Mouse (Mus musculus) thymus, postnatal 36 days (tissue): ENCODE measurements at regions not wholly inside any gene's neighbourhood (a gene's known extent, or its start where the extent isn't known, plus 50 kb on each side); places are given as distances from the start of the nearest gene placed in this dataset.
"Not testable (repeated sequence)": the region's sequence is repeated elsewhere in the genome, so short reads cannot be mapped to it uniquely, and the experiment has no call there.

Experiments
- DNase-seq, 2 experiments: peaks; one replicate each; pipeline ENCODE4 v3.0.0; 2022; ENCODE audit warnings: mixed read lengths in 2 of 2

DNA sequence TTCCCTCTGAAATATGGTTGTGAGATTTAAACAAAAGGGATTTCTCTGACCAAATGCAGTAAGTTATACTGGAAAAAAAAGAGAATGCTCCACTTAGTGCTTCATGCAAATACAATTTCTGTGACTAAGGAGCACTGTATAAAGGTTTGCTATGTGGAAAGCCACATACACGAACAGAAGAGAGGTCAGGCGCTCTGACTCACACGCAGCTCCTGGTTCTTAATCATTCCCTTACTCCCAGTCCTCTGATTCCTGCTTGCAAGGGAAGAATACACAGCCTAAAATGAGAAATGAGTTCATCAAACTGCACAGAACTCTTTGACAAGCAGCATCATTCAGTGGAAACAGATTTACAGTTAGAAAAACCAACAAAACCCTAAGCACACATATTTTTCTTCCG, 406.8 kb downstream of the Gja1 start:
- DNase-seq = no peak

DNA sequence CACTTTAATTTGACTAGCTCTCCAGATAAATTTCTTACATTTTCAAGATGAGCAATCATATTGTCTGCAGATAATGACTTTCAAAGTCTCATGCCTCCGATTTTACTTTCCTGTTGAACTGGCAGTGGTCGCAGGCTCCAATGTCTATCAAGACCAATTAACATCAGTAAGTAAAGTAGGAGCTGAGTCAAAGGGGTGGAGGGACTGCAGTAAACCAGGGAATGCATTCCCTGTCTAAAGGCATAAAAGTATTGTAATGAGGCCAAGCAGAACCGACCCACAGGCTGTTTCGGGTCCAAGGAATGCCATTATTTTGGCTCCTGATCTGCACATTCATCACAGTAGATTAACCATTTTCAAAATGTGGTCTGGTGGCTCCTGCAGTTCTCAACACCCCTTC, 411.0 kb downstream of the Gja1 start:
- no peak for DNase-seq

DNA sequence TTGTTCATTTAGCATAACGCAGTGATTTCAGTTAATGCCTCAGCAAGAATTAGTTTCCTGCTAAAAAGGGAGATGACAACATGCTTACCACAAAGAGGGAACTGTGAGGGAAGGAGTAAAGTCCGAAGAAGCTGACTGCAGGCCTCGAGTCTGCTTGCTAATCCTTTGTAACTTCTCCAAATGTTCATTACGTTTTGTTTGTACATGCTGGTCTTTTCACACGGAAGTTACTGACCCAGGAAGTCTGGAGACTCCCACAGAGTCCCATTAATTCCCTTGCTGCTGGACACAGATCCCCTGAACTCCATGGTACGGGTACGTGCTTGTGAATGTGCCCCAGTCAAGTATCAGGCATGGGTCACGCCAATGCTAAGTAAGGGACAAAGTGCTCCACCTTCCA, 415.9 kb downstream of the Gja1 start:
- DNase-seq = no peak

DNA sequence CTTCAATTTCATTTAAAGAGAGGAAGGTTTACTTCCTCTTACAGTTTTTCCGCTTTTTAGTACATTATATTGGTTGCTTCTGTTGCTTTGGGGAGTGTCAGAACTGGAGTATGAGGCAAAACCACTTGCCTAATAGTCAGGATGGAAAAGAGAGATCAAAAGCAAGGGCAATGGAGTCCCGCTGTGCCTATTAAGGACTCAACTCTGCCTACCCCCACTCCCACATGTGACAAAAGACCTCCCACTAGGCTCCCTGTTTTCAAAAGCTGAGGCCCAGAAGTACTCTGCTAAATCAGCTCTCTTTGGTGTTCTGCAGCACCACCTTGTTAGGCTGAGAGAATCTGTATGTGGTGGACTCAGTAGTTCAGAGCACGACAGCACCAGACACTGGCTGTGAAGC, 418.3 kb downstream of the Gja1 start:
- no peak for DNase-seq

DNA sequence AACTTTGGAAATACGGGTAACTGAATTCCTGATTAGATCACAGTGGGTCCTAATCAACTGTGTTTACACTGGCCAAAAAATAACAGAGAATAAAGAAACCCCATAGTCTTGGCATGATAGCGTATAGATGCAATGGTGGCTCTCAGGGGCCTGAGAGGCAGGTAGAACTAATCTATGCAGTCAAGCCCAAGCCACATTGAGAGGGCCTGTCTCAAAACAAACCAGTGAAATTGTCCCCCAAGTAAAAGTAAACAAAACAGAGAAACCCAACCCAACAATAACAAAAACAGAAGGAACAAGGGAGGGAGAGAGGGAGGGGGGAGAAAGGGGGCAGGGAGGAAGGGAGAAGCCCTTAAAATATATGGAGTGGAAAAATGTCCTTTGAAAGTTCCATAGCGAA, 422.2 kb downstream of the Gja1 start:
- DNase-seq = no peak

DNA sequence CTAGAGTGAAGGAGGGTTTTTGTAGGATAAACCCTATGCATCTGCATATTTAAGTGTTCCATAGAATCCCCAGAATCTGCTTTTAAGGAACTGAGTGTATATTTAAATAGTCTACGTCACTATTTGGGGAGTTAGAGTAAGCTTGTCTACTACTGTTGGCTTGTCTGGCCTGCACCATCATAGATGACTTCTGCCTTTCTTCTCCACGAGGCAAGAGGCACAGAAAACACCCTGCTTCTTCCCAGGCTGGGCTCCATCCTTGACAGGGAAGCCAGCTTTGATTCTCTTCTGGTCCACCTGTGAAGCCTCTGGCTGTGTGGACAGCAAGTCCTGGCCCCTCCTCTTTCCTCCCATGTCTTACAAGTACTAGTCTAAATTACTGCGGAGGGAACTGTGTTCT, 422.6 kb downstream of the Gja1 start:
- DNase-seq = no peak

DNA sequence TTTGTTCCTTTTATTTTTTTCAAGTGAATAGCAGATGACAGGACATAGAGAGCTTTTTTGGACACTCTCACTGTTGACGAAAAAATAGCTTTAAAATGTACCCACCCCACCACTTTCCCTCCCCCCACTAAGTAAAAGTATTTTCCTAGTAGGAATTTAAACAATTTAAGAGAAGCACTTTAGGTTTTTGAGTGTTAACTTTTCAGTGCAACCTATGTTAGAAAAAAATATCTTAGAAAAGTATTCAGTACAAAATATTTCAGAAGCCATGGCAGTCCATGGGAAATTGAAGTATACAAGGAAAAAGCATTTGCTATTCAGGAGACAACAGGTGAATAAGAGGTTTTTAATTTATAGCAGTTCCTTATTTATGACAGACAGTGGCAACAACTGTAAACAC, 431.9 kb downstream of the Gja1 start:
- DNase-seq = no peak

DNA sequence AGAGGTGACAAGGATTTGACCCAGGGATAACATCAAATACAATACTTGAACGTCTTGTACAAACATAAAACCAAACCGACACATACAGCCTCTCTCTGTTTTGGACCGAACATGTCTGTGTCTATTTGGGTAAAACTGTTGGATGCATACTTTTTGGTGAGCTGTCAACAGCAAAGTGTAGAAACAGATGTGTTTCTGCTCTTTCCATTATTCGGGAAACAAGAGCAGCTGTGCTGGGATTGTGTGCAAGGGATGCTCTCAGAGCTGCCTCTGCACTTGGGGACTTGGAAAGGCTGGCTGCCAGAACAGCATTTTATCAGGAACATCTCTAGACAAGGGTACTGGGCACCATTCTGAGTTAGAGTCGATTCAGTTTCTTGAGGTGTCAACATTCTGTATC, 445.0 kb downstream of the Gja1 start:
- no peak for DNase-seq

DNA sequence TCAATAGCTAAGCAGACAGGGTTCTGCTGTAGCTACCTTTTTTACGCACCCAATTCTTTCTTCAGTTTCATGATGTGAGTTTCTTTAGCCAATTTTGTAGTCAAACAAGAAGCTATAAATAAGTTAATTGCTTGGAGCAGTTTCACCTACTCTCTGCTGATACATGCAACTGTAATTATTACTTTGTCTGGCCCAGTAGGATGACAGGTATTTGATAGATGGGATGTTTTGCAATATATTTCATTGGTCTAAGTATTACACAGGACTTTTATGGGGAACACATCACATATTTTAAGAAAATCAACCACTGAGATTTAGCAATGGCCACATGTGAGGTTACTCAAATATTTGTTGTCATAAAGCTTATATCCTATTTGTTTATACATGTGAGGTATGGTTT, 454.2 kb downstream of the Gja1 start:
- DNase-seq = no peak

DNA sequence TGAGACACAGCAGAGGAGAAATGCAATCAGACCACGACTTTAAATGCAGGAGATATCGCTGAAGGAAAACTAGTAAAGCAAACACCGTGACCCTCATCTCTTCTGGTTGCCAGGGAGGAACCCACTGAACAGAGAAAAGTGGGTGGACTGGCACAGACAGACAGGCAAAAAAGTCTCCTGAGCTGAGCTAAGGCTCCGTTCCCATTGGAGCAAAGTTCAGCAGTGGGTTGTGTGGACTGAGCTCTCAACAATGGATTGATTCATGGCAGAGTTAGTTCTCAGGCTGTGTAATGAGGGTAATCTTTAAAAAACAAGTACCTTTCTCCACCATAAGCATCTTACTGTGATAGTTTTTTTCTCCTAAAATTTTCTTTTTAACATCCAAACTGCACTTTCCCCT, 454.8 kb downstream of the Gja1 start:
- DNase-seq = no peak

DNA sequence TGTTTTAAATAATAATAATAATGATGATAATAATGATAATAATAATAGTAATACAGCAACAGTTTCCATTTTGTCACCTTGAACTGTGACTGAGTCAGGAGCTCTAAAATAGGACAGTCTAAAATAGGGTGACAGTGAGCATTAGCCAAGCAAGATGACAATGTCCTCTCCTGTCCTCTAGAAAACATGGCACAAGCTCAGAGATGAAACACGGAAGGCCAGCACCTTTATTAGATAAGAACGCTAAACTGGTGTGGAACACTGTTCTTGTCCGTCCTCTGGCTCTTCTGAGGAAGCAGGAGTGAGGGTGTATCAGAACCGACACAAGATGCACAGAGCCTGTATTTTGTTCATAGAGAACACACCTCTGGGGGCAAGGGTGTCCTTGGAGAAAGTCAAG, 459.0 kb downstream of the Gja1 start:
- DNase-seq = no peak

DNA sequence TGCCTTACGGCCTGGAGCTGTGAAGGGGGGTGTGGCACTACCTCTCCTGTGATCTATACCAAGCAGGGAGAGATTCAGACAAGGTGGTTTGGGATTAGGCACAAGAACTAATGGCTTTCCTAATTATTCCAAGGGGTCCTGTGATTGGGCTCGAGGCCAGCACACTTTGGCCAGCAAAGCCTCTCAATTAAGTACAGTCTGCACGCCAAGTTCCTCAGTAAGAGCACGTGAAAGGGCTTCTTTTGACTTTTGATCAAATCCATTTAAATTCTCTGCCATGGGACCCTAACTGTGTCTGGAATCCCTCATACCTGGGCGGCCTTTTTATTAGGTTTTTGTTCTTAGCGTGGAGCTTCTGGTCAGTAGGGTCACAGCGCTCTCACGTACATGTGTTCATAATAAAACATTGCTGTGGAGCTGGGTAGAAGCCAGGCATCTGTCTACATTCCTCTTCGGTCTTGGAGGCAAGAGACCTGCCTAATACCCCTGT, 461.9 kb downstream of the Gja1 start:
- DNase-seq = no peak

DNA sequence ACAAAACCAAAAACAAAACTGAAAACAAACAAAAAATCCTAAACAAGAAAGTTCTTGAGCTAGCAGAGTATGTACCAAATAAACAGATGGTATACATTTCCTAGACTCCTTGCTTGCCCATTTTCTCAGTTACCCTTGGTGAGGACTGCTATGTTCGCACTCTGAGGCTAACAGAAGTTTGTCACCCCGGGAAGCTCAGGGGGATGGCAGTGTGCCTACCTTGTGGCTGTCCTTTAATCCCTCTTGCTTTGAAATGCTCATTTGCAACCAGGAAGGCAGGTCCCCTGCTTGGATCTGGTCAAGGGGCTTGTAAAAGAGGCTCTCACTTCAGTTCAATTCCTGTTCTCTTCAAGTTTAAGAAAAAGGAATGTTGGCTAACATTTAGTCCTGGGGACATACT, 462.4 kb downstream of the Gja1 start:
- no peak for DNase-seq

DNA sequence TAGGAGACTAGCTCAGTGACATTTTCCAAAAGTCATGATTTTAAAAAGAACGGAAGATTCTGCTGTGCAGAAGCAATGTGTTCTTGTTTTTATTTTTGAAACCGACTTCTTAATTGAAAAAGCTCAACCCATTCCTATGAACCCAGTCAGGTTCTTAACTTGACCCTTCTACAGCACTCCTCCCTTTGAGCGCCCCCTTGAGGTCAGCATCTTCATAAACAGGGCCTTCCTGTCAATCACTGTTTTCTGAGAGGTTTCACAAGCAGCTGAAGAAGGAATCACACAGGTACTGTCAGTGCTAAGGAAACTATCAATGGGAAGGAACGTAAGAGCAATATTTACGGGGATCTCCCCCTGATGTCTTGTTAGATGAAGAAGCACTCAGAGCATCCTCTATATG, 463.6 kb downstream of the Gja1 start:
- no peak for DNase-seq

DNA sequence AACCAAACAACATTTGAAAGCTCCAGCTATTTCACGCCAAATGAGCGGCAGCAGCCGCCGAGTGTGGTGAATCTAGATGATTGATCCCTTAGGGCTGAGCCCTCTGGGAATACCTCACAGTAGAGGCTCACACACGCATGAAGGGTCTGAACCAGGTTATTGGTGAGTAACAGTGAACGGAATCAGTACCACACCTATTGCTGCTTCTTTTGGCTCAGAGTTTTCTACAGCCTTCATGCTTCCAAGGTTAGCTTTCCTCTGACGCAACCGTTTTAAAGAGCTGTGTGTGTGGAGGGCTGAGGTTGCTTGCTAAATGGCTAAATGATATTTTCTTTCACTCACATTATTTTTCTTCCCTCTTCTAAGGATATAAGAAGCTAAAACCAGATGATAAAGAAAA, 464.4 kb downstream of the Gja1 start:
- DNase-seq = no peak

DNA sequence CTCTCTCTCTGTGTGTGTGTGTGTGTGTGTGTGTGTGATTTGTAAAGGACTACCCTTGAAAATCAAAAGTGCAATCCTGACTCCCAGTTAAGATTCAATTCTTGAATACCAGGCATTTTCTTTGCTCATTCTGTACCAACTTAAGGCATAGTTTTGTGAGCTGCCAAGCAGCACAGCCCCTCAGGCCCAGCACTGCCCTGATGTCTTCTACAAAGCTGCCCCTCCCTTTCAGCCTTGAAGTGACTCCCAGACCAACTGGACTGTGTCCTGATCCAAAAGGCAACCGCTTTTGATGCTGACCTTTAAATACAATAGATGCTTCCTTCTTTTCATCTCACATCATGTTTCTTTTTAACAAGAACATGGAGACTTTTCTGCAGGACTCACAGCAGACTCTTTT, 464.8 kb downstream of the Gja1 start:
- DNase-seq = no peak

DNA sequence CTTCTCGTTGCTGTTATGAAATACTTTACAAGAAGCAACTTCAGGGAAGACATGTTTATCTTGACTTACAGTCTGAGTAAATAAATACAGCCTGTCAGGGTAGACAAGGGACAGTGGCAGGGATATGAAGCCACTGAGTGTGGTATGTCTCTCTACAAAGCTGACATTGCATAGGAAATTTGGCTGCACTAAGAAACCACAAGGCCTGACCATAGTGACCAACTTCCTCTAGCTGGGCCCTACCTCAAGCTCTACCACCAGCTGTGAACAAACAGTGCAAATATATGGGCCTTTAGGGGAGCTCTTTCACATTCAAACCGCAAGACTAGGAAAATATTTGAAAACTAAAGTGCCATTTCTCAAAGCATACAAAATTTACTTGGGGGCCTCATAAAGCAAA, 475.4 kb downstream of the Gja1 start:
- DNase-seq = no peak

DNA sequence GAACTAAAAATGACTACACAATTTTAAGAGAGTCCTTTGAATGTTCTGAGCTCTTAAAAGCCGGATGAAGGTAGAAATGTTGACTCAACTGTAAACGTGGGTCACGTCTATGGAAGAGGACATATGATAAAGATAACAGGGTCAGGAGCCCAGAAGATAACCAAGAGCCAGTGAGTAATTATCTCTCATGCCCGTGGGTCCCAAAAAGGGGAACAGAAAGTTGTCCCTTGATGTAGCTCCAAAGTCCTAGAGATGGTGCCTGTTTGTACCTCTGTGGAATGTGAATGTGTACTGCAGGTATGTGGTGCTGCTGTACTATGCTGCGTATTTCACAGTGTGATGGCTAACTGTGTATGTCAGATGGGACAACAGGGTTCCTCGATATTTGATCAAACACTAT, 479.1 kb downstream of the Gja1 start:
- DNase-seq = no peak

DNA sequence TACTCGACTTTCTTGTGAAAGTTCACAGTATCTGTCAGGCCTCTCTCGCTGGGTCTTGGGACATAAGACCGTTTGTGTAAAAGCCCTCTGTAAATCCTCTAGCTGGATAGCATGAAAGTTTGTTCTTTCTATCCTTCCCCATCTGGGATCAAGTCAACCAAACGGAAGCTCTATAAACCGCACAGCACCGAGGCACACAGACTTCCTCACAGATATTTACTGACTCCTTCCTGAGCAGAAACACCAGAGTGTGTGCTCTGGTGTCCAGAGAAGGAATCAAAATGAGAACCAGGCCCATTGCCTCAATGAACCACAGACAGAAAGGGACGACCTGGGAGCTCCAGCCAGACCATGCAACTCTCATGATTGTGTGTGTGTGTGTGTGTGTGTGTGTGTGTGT, 502.6 kb downstream of the Gja1 start:
- DNase-seq = no peak

DNA sequence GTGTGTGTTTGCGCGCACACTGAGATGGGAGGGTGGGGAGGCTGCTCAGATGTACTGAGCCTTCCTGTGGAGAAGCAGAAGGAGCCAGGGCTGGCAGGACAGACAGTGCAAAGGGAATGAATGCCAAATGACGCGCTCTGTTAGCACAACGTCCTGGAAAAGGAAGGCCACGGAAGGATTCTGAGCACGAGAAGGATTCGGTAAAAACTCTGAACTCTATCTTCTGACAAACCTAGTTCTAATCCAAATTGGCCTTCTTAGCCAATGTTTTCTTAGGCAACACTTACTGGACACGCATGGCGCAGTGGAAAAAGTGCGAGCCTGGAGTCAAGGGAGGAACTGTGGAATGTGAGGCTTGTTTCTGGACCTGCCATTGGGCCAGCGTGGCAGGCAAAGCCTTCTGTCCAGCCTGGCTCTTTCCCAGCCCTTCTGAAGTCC, 503.0 kb downstream of the Gja1 start:
- DNase-seq = no peak

DNA sequence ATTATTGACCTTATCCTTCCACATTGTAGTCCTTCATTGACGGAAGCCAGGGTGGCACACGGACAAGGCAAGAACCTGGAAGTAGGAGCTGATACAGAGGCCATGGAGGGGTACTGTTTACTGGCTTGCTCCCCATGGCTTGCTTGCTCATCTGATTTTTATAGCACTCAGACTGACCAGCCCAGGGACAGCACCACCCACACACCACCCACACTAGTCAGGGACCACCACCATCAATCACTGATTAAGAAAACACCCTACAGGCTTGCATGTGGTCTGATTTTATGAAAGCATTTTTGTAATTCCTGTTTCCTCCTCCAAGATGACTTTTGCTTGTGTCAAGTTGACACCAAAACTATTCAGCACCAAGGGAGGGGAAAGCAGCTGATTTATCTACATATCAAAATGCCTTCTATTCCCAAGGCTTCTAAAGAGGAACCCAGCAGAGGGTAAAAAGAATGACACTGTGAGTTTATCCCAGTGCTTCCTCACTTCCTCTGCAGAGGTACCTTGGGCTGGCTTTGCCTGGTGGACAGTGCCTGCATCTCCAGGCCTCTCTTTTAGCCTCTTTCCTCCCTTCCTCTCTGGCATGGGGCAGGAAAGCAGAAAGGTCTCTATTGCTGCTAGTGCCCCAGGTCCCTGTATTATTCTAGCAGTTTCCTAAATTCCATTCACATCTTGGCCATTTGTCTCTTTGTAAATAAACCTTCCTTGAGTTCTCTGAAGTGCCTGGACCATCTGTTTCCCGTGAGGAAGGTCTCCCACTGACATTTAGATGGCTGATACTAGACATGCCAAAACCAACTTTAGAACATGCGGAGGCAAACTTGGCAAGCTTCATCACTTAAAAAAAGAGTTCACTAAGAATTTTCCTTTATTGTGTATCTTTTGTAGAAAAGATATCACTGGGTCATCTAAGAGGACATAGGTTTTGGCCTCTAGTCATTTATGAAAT, 507.6 kb downstream of the Gja1 start:
- no peak for DNase-seq

DNA sequence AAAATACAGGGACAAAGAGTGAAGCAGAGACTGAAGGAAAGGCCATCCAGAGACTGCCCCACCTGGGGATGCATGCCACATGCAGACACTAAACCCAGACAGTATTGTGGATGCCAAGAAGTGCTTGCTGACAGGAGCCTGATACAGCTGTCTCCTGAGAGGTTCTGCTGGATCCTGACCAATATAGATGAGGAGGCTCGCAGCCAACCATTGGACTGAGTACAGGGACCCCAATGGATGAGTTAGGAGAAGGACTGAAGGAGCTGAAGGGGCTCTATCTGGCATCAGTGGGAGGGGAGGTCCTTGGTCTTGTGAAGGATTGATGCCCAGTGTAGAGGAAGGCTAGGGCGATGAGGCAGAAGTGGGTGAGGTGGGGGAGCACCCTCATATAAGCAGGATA, 514.4 kb downstream of the Gja1 start:
- DNase-seq = not testable (repeated sequence)

DNA sequence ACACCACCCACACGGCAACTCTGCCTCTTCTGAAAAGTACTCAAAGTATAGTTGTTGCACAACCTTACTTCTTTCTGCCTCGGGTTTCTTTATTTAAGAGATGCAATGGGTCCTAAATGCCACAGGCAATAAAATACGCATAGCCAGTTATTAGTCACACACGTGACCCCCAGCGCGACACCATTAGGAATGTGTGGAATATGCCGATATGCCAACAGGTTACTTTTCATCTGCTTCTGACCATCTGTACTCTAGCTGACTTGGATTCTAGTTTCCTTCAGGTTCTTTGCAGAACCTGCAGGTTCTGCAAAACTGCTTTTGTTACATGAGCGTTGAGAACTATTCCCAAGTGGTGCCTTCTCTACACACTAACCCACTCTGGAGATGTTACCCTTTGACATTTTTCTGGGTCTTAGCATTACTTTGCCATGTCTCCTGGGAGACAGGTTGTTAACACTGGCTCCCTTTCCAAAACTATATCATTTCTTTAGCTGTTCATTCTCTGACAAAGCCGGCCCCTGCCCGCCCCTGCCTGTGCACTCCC, 515.6 kb downstream of the Gja1 start:
- DNase-seq = no peak

DNA sequence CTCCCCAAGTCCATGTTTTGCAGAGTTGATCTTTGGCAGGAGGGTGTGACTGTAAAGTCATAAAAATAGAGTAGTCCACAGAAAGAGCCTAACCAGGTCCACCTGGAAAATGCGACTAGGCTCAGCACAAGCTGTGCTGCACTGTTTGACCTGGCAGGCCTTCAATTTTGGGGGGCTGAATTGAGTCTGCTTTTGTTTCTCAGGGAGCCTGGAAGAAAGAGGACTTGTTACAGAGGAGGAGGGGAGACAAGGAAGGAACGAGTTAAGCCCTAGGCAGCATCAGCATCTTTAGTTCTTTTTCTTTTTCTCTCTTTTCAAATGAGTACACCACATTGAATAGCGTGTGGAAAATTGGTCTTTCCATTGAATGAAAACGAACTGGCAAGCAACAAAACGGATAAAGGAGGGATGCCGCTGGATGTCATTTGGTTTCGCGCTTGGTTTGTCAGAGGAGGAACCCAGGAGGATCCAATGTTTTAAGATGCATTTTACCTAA, 516.1 kb downstream of the Gja1 start:
- DNase-seq = no peak
